Mouse (Mus musculus) bone marrow macrophage, adult 2 months (primary cell): ENCODE measurements around the gene Rad9b. TPM values are rescaled to one million over a fixed set of nuclear protein-coding genes. Genes with fewer than 3 reads are reported as not detected.
A peak's percentile ranks its signal among the peaks of the same experiment; 100 is the strongest.
"Not testable (repeated sequence)": the region's sequence is repeated elsewhere in the genome, so short reads cannot be mapped to it uniquely, and the experiment has no call there.

ENCODE experiments used
- H3K27ac ChIP-seq: 2 replicates; pipeline ENCODE4 v1.5.1; 2012; ENCODE audit warnings: low read depth, low read length; ENCODE audit not compliant: insufficient read depth
- H3K4me1 ChIP-seq: 2 replicates; pipeline ENCODE4 v1.6.1; 2012; ENCODE audit warnings: low read length; ENCODE audit not compliant: control insufficient read depth, insufficient read depth
- H3K4me3 ChIP-seq: 2 replicates; pipeline ENCODE4 v1.5.1; 2012; ENCODE audit warnings: mild to moderate bottlenecking, low read length, moderate library complexity; ENCODE audit not compliant: insufficient read depth
- CTCF ChIP-seq: IDR thresholded peaks from 2 replicates; pipeline ENCODE4 v1.5.1; 2012; ENCODE audit warnings: low read depth, mild to moderate bottlenecking, low read length, moderate library complexity
- POLR2A ChIP-seq: IDR thresholded peaks from 2 replicates; pipeline ENCODE4 v1.6.1; 2012; ENCODE audit warnings: mild to moderate bottlenecking, low read depth, low read length, borderline replicate concordance
- polyA plus RNA-seq: library from polyadenylated mRNA; stranded (reverse); fragments of >200 nt; gene quantifications from 2 replicates; pipeline ENCODE4 v1.2.4, GENCODE M21; 2012; ENCODE audit not compliant: missing spikeins, insufficient read depth, insufficient read length

The Rad9b gene
- polyA plus RNA-seq, 1 experiment, result 2.6 TPM

- H3K4me1 ChIP-seq, result no peaks in the 10 kb centered on the region; the same call in 1 of the 2 replicates
- no peak overlapping the region for H3K4me3 ChIP-seq
- TF ChIP-seq POLR2A (no peak), CTCF (no peak)
- H3K27ac ChIP-seq, result no peak overlapping the region
Measured at GRCm38 (mm10) chr5:122330269-122330668, 23.8 kb downstream of the Rad9b start.

- Histone ChIP-seq H3K4me3 (no peak overlapping the region), H3K4me1 (no peaks in the 10 kb centered on the region; the same call in 1 of the 2 replicates), H3K27ac (no peak overlapping the region)
- TF ChIP-seq POLR2A (no peak), CTCF (no peak)
Measured at GRCm38 (mm10) chr5:122327283-122327682, 26.8 kb downstream of the Rad9b start.

GRCm38 (mm10) chr5:122325477-122325876 lies 28.6 kb downstream of the Rad9b start:
- no peak overlapping the region for H3K27ac ChIP-seq
- H3K4me3 ChIP-seq, result no peak overlapping the region
- TF ChIP-seq CTCF (no peak), POLR2A (no peak)
- H3K4me1 ChIP-seq, result no peaks in the 10 kb centered on the region; the same call in 1 of the 2 replicates

DNA sequence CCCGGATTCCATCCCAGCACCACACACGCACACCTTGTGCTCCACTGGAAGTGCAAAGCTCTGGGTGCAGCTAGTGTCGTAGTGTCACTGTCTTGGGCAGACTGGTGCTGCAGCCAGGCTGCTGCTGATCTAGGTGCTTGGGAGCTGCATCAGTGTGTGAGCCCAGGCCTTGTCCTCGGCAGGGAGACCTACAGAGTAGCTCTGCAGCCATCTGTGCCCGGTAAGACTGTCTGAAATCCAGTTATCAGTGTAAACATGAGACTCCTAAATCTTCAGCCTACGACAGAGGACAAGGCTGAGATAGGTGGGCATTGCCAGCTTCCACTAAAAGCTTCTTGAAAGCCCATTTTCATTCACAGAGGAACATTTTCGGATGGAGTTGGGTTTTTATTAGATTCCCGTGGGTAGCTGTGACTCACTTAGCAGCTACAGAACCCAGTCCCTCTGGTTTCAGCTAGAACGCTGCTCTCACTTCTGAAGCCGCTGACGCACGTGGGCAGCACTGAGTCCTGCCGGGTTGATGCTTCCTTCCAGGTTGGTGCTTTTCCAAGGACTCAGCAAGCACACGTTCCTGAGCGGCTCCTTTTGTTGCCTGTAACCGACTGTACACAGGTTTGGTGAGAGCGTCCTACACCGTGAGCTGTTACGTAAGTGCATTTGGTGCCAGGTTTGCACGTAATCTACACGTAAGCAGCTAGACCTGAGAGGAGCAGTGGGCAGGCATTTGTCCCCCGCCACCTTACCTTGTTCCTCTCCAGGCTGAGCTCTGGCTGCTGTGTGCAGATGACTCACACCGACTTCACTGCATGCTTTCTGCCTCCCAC lies 29.2 kb downstream of the Rad9b start:
- Histone ChIP-seq H3K27ac (no peak overlapping the region), H3K4me1 (peaks cover under 1% of the 10 kb centered on the region; the same call in 1 of the 2 replicates)
- TF ChIP-seq POLR2A (no peak), CTCF (no peak)

DNA sequence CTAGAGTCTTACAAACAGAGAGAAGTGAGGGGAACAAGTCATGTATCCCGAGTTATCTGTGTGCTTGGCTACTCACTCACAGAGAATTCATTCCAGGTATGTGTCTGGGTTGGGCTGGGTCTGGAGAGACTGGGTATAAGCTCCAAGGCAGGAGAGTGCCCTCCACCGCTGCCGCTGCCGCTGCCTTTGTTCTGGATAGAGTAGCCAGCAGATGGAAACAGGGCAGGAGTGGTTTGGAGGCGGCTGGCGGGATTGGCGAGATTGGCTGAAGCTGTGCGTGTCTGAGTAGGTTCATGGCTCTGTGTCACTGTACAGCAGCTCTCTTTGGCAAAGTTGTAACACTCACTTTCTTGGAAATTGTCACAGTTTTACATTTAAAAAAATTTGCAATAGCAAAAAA lies 30.5 kb downstream of the Rad9b start:
- Histone ChIP-seq H3K4me3 (no peak overlapping the region), H3K27ac (no peak overlapping the region), H3K4me1 (peaks cover 7% of the 10 kb centered on the region)
- TF ChIP-seq CTCF (no peak), POLR2A (no peak)

More for the DNA sequence above, 29.2 kb downstream of the Rad9b start:
- no peak overlapping the region for H3K4me3 ChIP-seq

- Histone ChIP-seq H3K4me1 (peaks cover 33% of the 10 kb centered on the region), H3K4me3 (no peak overlapping the region), H3K27ac (no peak overlapping the region)
- TF ChIP-seq POLR2A (no peak), CTCF (no peak)
Measured at GRCm38 (mm10) chr5:122320205-122320781, 33.7 kb downstream of the Rad9b start.

DNA sequence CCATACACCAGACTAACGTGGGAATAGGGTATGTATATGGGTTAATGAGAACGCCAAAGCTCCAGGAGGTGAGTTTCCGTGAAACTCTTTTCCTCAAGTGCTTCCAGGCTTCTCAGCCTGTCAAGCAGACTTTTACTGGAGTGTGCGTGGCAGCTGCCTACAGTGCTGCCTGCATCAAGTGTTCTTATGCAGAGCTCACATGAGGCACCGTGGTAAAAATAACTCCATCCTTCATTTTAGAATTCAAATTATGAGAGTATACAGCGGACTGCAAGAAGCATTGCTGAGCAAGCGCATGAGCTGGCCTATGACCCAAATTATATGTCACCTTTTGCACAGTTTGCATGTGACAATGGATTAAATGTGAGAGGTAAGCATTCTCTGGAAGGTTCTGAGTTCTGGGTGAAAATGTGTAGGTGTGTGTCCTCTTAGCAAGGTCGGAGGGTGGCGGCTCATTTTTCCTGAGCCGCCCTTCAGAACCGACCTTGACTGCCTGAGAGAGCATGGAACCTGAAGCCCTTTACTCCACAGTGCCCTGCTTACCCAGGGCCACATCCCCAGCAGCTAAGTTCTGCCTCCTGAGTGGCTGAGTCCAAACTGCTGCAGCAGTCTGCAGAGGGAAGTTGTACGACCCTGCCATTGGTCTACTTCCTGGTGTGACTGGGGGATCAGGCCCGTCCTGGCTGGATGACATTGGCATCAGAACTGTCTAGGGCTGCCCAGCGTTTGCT lies 34.4 kb downstream of the Rad9b start:
- Histone ChIP-seq H3K27ac (no peak overlapping the region), H3K4me1 (peaks cover 39% of the 10 kb centered on the region), H3K4me3 (no peak overlapping the region)
- TF ChIP-seq POLR2A (no peak), CTCF (no peak)

GRCm38 (mm10) chr5:122318976-122319375 lies 35.1 kb downstream of the Rad9b start:
- H3K4me3 ChIP-seq, H3K27ac ChIP-seq: not testable (repeated sequence)

DNA sequence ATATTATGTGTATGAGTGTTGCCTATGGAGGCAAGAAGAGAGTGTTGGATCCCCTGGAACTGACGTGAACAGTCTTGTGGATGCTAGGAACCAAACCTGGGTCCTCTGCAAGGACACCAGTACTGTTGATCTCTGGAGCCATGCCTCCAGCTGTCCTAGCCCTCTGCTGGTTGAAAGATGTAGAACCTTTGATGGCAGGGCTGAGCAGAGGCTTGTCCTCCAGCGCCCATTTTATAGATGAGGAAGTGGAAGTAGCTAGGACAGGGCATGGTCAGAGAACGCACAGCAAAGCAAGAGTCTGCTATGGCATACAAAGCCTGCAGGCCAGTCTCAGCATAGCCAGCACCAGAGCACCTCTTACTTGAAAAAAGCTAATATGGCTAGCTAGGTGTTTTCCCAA lies 35.9 kb downstream of the Rad9b start:
- no peak overlapping the region for H3K4me3 ChIP-seq
- H3K4me1 ChIP-seq, result peaks cover 40% of the 10 kb centered on the region
- TF ChIP-seq POLR2A, result no peak
- TF ChIP-seq CTCF, result peak; percentile 54
- peak overlapping the region; percentile 39 for H3K27ac ChIP-seq

More at GRCm38 (mm10) chr5:122318976-122319375, 35.1 kb downstream of the Rad9b start:
- H3K4me1 ChIP-seq, result peaks cover 40% of the 10 kb centered on the region

DNA sequence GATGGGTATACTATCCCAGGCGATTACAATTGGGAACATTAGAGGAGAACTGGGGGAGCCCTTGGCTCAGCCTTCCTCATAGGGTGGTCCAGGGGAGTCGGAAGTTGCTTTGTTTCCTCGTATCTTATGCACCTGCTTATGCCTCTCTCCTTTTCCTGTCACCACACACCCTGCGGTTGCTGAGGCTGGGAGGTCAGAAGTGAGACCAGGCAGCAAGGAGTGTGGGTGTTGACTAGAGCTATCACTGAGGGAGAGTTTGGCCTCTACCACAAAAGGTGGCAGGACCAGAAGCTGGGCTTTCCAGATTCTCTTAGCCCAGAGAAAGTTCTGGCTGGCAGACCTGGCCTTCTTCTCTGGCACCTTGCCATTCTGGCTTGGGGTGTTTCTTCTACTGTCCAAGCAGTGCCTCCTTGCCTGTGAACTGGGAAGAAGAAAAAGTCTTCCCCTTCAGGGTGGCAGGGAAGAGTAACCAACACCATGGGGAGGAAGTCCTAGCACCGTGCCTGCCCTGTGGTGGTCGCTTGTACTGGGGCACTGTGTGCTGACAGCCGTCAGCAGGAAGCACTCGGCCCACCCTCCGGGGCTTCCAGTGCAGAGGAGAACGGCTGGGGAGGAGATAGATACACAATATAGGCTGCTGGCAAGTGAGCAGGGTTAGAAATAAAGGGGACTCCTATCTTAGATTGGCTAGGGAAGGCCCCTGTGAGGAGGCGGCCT lies 36.5 kb downstream of the Rad9b start:
- no peak overlapping the region for H3K4me3 ChIP-seq
- TF ChIP-seq CTCF, result no peak
- TF ChIP-seq POLR2A, result no peak
- peak overlapping the region; percentile 16 for H3K27ac ChIP-seq
- H3K4me1 ChIP-seq, result peaks cover 40% of the 10 kb centered on the region
